Mouse (Mus musculus) cerebellum, adult (tissue): ENCODE measurements around the gene Samd1.

Experiments
- ATAC-seq: cut with Nextera tagmentation; 2 replicates; pipeline ENCODE4 v1.9.2; 2017; ENCODE audit warnings: mild to moderate bottlenecking, moderate library complexity, mixed read lengths; ENCODE audit not compliant: insufficient number of reproducible peaks, low FRiP score, low TSS enrichment

Gene Samd1

GRCm38 (mm10) chr8:83997511-83998141 is at the start of gene Samd1:
Gene Samd1 (plus strand): TSS chr8:83997672.
- ATAC-seq: no peak

GRCm38 (mm10) chr8:83954749-83955105 is 42.7 kb upstream of the Samd1 start:
- no peak for ATAC-seq

- ATAC-seq: peak; percentile 99
Measured at GRCm38 (mm10) chr8:83955106-83955957, 42.1 kb upstream of the Samd1 start, which contains the start of the genes Gm10644 and Asf1b. Gene Gm10644 (minus strand): TSS chr8:83955205. Gene Asf1b (plus strand): TSS chr8:83955507.

GRCm38 (mm10) chr8:83955958-83956218 is 41.6 kb upstream of the Samd1 start:
- 0 out of 2 replicates have a peak, but pooled peaks have one; percentile 2 for ATAC-seq

- ATAC-seq: no peak
Measured at GRCm38 (mm10) chr8:83956789-83957188, 40.7 kb upstream of the Samd1 start.

- ATAC-seq: no peak
Measured at GRCm38 (mm10) chr8:83964015-83964765, 33.3 kb upstream of the Samd1 start.

- ATAC-seq: no peak
Measured at GRCm38 (mm10) chr8:83967701-83968100, 29.8 kb upstream of the Samd1 start.

- no peak for ATAC-seq
Measured at GRCm38 (mm10) chr8:83971121-83971520, 26.4 kb upstream of the Samd1 start.

- ATAC-seq: no peak
Measured at GRCm38 (mm10) chr8:83971661-83972060, 25.8 kb upstream of the Samd1 start.

- ATAC-seq: peak; percentile 99
Measured at GRCm38 (mm10) chr8:83972150-83973120, 25.0 kb upstream of the Samd1 start, which contains the start of gene Prkaca. Gene Prkaca (plus strand): TSS chr8:83972993.

GRCm38 (mm10) chr8:83973161-83974031 is 24.1 kb upstream of the Samd1 start:
- peak; percentile 9; the same call in 1 of the 2 replicates for ATAC-seq

- no peak for ATAC-seq
Measured at GRCm38 (mm10) chr8:83974521-83974920, 23.0 kb upstream of the Samd1 start.

- ATAC-seq: no peak
Measured at GRCm38 (mm10) chr8:83976101-83976630, 21.3 kb upstream of the Samd1 start.

GRCm38 (mm10) chr8:83976779-83977350 is 20.6 kb upstream of the Samd1 start:
- no peak for ATAC-seq

- ATAC-seq: no peak
Measured at GRCm38 (mm10) chr8:83977646-83978045, 19.8 kb upstream of the Samd1 start.

GRCm38 (mm10) chr8:83978200-83978599 is 19.3 kb upstream of the Samd1 start:
- no peak for ATAC-seq

- 0 out of 2 replicates have a peak, but pooled peaks have one; percentile 12 for ATAC-seq
Measured at GRCm38 (mm10) chr8:83980250-83980649, 17.2 kb upstream of the Samd1 start.

- no peak for ATAC-seq
Measured at GRCm38 (mm10) chr8:83980845-83981244, 16.6 kb upstream of the Samd1 start.
